Mouse (Mus musculus): ENCODE measurements at regions not wholly inside any gene's neighbourhood (a gene's known extent, or its start where the extent isn't known, plus 50 kb on each side); places are given as distances from the start of the nearest gene placed in this dataset.

- peak; percentile 5 for DNase-seq (ENCODE audit: low spot score)
Measured at GRCm38 (mm10) chr11:24689807-24690333, 612.0 kb downstream of the Bcl11a start.

- DNase-seq (ENCODE audit: low spot score), result no peak
Measured at GRCm38 (mm10) chr11:24693926-24694325, 616.1 kb downstream of the Bcl11a start.

GRCm38 (mm10) chr11:24695010-24695720, 617.3 kb downstream of the Bcl11a start:
- DNase-seq (ENCODE audit: low spot score), result no peak

- no peak for DNase-seq (ENCODE audit: low spot score)
Measured at GRCm38 (mm10) chr11:24696561-24696960, 618.7 kb downstream of the Bcl11a start.

- no peak for DNase-seq (ENCODE audit: low spot score)
Measured at GRCm38 (mm10) chr11:24708790-24709189, 630.9 kb downstream of the Bcl11a start.

- DNase-seq (ENCODE audit: low spot score), result no peak
Measured at GRCm38 (mm10) chr11:24716539-24717287, 638.9 kb downstream of the Bcl11a start.

GRCm38 (mm10) chr11:24724259-24724937, 646.5 kb downstream of the Bcl11a start:
- no peak for DNase-seq (ENCODE audit: low spot score)

- no peak for DNase-seq (ENCODE audit: low spot score)
Measured at GRCm38 (mm10) chr11:24726331-24726730, 648.5 kb downstream of the Bcl11a start.

GRCm38 (mm10) chr11:24727404-24727803, 649.5 kb downstream of the Bcl11a start:
- DNase-seq (ENCODE audit: low spot score), result no peak

GRCm38 (mm10) chr11:24731431-24731830, 653.6 kb downstream of the Bcl11a start:
- DNase-seq (ENCODE audit: low spot score), result no peak

GRCm38 (mm10) chr11:24739710-24740255, 661.9 kb downstream of the Bcl11a start:
- no peak for DNase-seq (ENCODE audit: low spot score)

GRCm38 (mm10) chr11:24740466-24740865, 662.6 kb downstream of the Bcl11a start:
- DNase-seq (ENCODE audit: low spot score), result no peak

- DNase-seq (ENCODE audit: low spot score), result no peak
Measured at GRCm38 (mm10) chr11:24742561-24742960, 664.7 kb downstream of the Bcl11a start.

GRCm38 (mm10) chr11:24743439-24743838, 665.6 kb downstream of the Bcl11a start:
- DNase-seq (ENCODE audit: low spot score), result no peak

- no peak for DNase-seq (ENCODE audit: low spot score)
Measured at GRCm38 (mm10) chr11:24745841-24746240, 668.0 kb downstream of the Bcl11a start.

GRCm38 (mm10) chr11:24750144-24750779, 672.4 kb downstream of the Bcl11a start:
- no peak for DNase-seq (ENCODE audit: low spot score)

- DNase-seq (ENCODE audit: low spot score), result no peak
Measured at GRCm38 (mm10) chr11:24758130-24758529, 680.3 kb downstream of the Bcl11a start.

- no peak for DNase-seq (ENCODE audit: low spot score)
Measured at GRCm38 (mm10) chr11:24783470-24783869, 705.6 kb downstream of the Bcl11a start.

GRCm38 (mm10) chr11:24789120-24789519, 711.3 kb downstream of the Bcl11a start:
- no peak for DNase-seq (ENCODE audit: low spot score)

GRCm38 (mm10) chr11:24795510-24796211, 717.8 kb downstream of the Bcl11a start:
- DNase-seq (ENCODE audit: low spot score), result no peak

- no peak for DNase-seq (ENCODE audit: low spot score)
Measured at GRCm38 (mm10) chr11:24804623-24805023, 726.8 kb downstream of the Bcl11a start.
